Mouse (Mus musculus): ENCODE results near the gene Gm13057.
"Not testable (repeated sequence)": the region's sequence is repeated elsewhere in the genome, so short reads cannot be mapped to it uniquely, and the experiment has no call there.

DNA sequence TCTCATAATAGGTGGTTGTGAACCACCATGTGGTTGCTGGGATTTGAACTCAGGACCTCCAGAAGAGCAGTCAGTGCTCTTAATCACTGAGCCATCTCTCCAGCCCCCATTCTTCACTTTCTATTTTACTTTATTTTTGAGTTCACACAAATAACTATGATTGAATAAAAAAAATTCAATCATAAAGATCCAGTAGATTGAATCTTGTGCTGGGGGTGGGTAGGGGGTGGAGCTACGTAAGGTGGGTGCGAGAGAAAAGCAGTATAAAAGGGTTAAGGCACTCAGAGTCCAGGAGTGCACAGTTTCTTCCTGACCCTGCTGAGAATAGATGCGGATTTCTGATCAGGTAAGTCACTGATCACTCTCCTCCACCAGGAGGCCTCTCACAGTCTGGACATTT lies 15.9 kb upstream of the Gm13057 start, which contains the start of gene Gm13040:
- not testable (repeated sequence) for TF ChIP-seq POLR2A (IDR thresholded peaks at IDR 0.05; ENCODE audit: insufficient read depth, low read length); CTCF (IDR thresholded peaks at IDR 0.05; ENCODE audit: low read depth, low read length)

Data from ES-Bruce4 (cell line).